Mouse (Mus musculus) v-Abl transformed pro-B cells (cell line): Measurements from ENCODE around the gene Skap1.

ENCODE experiments used
- in situ Hi-C, 2 experiments: fragments of 400-800 bp; cut with MboI; formaldehyde crosslinking; loops; one replicate each; pipeline ENCODE4 v1.15.1; 2025; ENCODE audit not compliant: unreplicated experiment in 2 of 2

The Skap1 gene

GRCm38 (mm10) chr11:96737673-96738471 lies 273.5 kb downstream of the Skap1 start:
- in situ Hi-C loops: no loop called here

GRCm38 (mm10) chr11:96740796-96741195 lies 276.4 kb downstream of the Skap1 start:
- in situ Hi-C loops: no loop called here

- in situ Hi-C loops: no loop called here
Observed at GRCm38 (mm10) chr11:96741995-96742394, 277.6 kb downstream of the Skap1 start.

- in situ Hi-C loops: no loop called here
Observed at GRCm38 (mm10) chr11:96743000-96743399, 278.6 kb downstream of the Skap1 start.

GRCm38 (mm10) chr11:96743891-96744290 lies 279.5 kb downstream of the Skap1 start:
- in situ Hi-C loops: no loop called here

- in situ Hi-C loops: no loop called here
Observed at GRCm38 (mm10) chr11:96746648-96747047, 282.3 kb downstream of the Skap1 start.

- in situ Hi-C loops: no loop called here
Observed at GRCm38 (mm10) chr11:96747555-96747954, 283.2 kb downstream of the Skap1 start.

- in situ Hi-C loops: loop anchor here (5.0 to 25.0 kb wide), 3 partner anchors 107 to 470 kb away; partner anchors contain the start of genes Hoxb7 (in 2 of the 2), Hoxb8 (in 2 of the 2) and Hoxb6 (in 1 of the 2)
Observed at GRCm38 (mm10) chr11:96755298-96755697, 290.9 kb downstream of the Skap1 start.

- in situ Hi-C loops: loop anchor here (5.0 to 25.0 kb wide), 3 partner anchors 105 to 473 kb away; partner anchors contain the start of genes Hoxb7 (in 2 of the 2), Hoxb8 (in 2 of the 2) and Hoxb6 (in 1 of the 2)
Observed at GRCm38 (mm10) chr11:96757421-96757820, 293.0 kb downstream of the Skap1 start.

- in situ Hi-C loops: loop anchor here (5.0 to 25.0 kb wide), 3 partner anchors 104 to 474 kb away; partner anchors contain the start of genes Hoxb7 (in 2 of the 2), Hoxb8 (in 2 of the 2) and Hoxb6 (in 1 of the 2)
Observed at GRCm38 (mm10) chr11:96758402-96758801, 294.0 kb downstream of the Skap1 start.

GRCm38 (mm10) chr11:96760042-96760441 lies 295.6 kb downstream of the Skap1 start:
- in situ Hi-C loops: loop anchor here (5.0 to 25.0 kb wide), 2 partner anchors 102 to 473 kb away; partner anchors contain the start of genes Hoxb6 (in 1 of the 2), Hoxb7 (in 1 of the 2) and Hoxb8 (in 1 of the 2)

GRCm38 (mm10) chr11:96761984-96762383 lies 297.6 kb downstream of the Skap1 start:
- in situ Hi-C loops: loop anchor here (5.0 to 25.0 kb wide), 2 partner anchors 100 to 475 kb away; partner anchors contain the start of genes Hoxb6 (in 1 of the 2), Hoxb7 (in 1 of the 2) and Hoxb8 (in 1 of the 2)

GRCm38 (mm10) chr11:96762742-96763470 lies 298.5 kb downstream of the Skap1 start:
- in situ Hi-C loops: loop anchor here (5.0 to 25.0 kb wide), 2 partner anchors 99 to 476 kb away; partner anchors contain the start of genes Hoxb6 (in 1 of the 2), Hoxb7 (in 1 of the 2) and Hoxb8 (in 1 of the 2)

GRCm38 (mm10) chr11:96764511-96765350 lies 300.3 kb downstream of the Skap1 start:
- in situ Hi-C loops: loop anchor here (5.0 to 25.0 kb wide), 2 partner anchors 98 to 477 kb away; partner anchors contain the start of genes Hoxb6 (in 1 of the 2), Hoxb7 (in 1 of the 2) and Hoxb8 (in 1 of the 2)

- in situ Hi-C loops: loop anchor here in 1 of 2 experiments (25.0 kb wide), 1 partner anchor 478 kb away; the partner anchor contains the start of genes Hoxb6, Hoxb7 and Hoxb8
Observed at GRCm38 (mm10) chr11:96765645-96766044, 301.3 kb downstream of the Skap1 start.

GRCm38 (mm10) chr11:96766555-96766954 lies 302.2 kb downstream of the Skap1 start:
- in situ Hi-C loops: loop anchor here in 1 of 2 experiments (25.0 kb wide), 1 partner anchor 479 kb away; the partner anchor contains the start of genes Hoxb6, Hoxb7 and Hoxb8

GRCm38 (mm10) chr11:96767096-96767495 lies 302.7 kb downstream of the Skap1 start:
- in situ Hi-C loops: loop anchor here in 1 of 2 experiments (25.0 kb wide), 1 partner anchor 480 kb away; the partner anchor contains the start of genes Hoxb6, Hoxb7 and Hoxb8

GRCm38 (mm10) chr11:96768240-96768639 lies 303.8 kb downstream of the Skap1 start:
- in situ Hi-C loops: loop anchor here in 1 of 2 experiments (25.0 kb wide), 1 partner anchor 481 kb away; the partner anchor contains the start of genes Hoxb6, Hoxb7 and Hoxb8
